9 mouse cellular contexts compared by ENCODE assay signal in the genomic region with DNA sequence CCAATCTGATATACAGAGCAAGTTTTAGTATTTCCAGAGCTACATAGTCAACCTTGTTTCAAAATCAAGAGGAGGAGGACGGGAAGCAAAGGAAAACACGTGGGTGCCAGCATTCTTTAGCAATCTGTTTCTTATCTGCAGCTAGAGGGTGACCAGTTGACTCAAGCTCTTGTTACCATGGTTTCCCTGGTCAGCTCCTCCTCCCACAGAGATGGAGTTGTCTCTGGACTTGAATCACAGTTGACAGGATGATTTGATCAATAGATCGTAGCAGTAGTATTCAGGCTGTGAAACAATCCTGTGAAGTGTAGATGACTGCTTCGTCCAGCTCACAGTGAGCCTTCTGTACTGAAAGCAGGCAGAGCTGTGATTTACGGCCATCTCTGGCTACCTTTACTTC. TPM values are rescaled to one million over a fixed set of nuclear protein-coding genes. Genes with fewer than 3 reads are reported as not detected.
A peak's percentile ranks its signal among the peaks of the same experiment; 100 is the strongest.
DNase-seq lines count a peak whose midpoint lies in the region; ATAC-seq and TF ChIP-seq lines count a peak whose summit lies in the region.
"Had no signal": no experiment of that assay in that cellular context is flagged by ENCODE, and none has a peak within 500 bp of the region (broad histone marks: within the 10 kb centered on the region; RNA-seq: fewer than 3 reads in every experiment).

No protein-coding gene starts in this region.

- no peaks in the 10 kb centered on the region for H3K9me3 ChIP-seq in liver, embryonic 14.5 days (ENCODE audit: control insufficient read depth, low read length)

- TF ChIP-seq CTCF in liver, embryonic 14.5 days (IDR thresholded peaks at IDR 0.05; ENCODE audit: low read depth), result no peak

- peak overlapping the region; percentile 6; the same call in 1 of the 2 replicates for H3K4me2 ChIP-seq in liver, embryonic 14.5 days (ENCODE audit: low read depth)

- no peak overlapping the region for H3K4me3 ChIP-seq in liver, embryonic 14.5 days (ENCODE audit: insufficient read depth in 1 of 2, low read depth in 2 of 2, low read length in 2 of 2)

- no peaks in the 10 kb centered on the region for H3K27me3 ChIP-seq in liver, embryonic 14.5 days (ENCODE audit: control insufficient read depth, insufficient read depth, low read length)

- no peak overlapping the region for H3K9ac ChIP-seq in liver, embryonic 14.5 days (replicated peaks)

- DNase-seq in heart, adult 11 months, result peak; percentile 90
- DNase-seq in heart, postnatal 36 days, result no peak
- peak; percentile 37 for DNase-seq in MN1 (ENCODE audit: low spot score)
- peak; percentile 75 for DNase-seq in gonadal fat pad, adult 2 months (ENCODE audit: low read depth)
- DNase-seq in liver, embryonic 14.5 days (ENCODE audit: low read depth in 3 of 3, low spot score in 3 of 3), result peak in 2 of 3 experiments; percentile 33 to 37
- DNase-seq in natural killer cell, adult 2 months (ENCODE audit: low spot score in 2 of 2), result no peak
- DNase-seq in cerebellum, adult 11 months, result no peak
- no peak for DNase-seq in left cerebral cortex, adult 11 months (ENCODE audit: low spot score)

- intact Hi-C loops in heart, postnatal 36 days (cut with DNase I), result loop anchor here (2.0 kb wide), 2 partner anchors 33 to 61 kb away; a partner anchor contains a TSS

- H3K4me1 ChIP-seq in liver, embryonic 14.5 days (replicated peaks; ENCODE audit: control insufficient read depth in 2 of 2, insufficient read depth in 2 of 2, low read length in 1 of 2), result peaks cover 23% of the 10 kb centered on the region in 2 experiments

- ATAC-seq in liver, embryonic 14.5 days (ENCODE audit: insufficient read depth), result no peak

- WGBS in liver, embryonic 14.5 days (ENCODE audit: insufficient replicate concordance), result 24% methylated on average over 5 of the region's 5 CpGs

- H3K27ac ChIP-seq in liver, embryonic 14.5 days, result no peak overlapping the region

- H3K36me3 ChIP-seq in liver, embryonic 14.5 days (replicated peaks; ENCODE audit: control insufficient read depth, insufficient read depth, low read depth), result no peaks in the 10 kb centered on the region

- TF ChIP-seq EP300 in liver, embryonic 14.5 days (IDR thresholded peaks at IDR 0.05; ENCODE audit: low read depth), result no peak

RNA-seq across cellular contexts. Expression of a gene that starts 20.0 kb away (rescaled TPM):
- 1 to 10 TPM; 4.4 to 4.6 TPM for total RNA-seq in heart, postnatal 36 days (2021)
- 4.2 and 4.9 TPM in 2 replicates for polyA plus RNA-seq in gonadal fat pad, adult 2 months (2012; rRNA removed)
- 0.53 and 0.80 TPM in 2 replicates for polyA plus RNA-seq in liver, embryonic 14.5 days (2012; rRNA removed)
- polyA plus RNA-seq in liver, embryonic 14.5 days (2014; fragmentation: Nextera tagmentation; extraction: Ambion mirVana), result 0.70 and 1.7 TPM in 2 replicates

RNA-seq across cellular contexts. Expression of a gene that starts 20.3 kb away (rescaled TPM):
- 10 to 100 TPM; 16.3 to 21.0 TPM for total RNA-seq in heart, postnatal 36 days (2021)
- 21.3 and 27.6 TPM in 2 replicates for polyA plus RNA-seq in gonadal fat pad, adult 2 months (2012; rRNA removed)
- polyA plus RNA-seq in liver, embryonic 14.5 days (2012; rRNA removed), result 3.7 and 4.3 TPM in 2 replicates
- polyA plus RNA-seq in liver, embryonic 14.5 days (2014; fragmentation: Nextera tagmentation; extraction: Ambion mirVana), result 2.6 and 3.1 TPM in 2 replicates
- total RNA-seq: common myeloid progenitor, adult 5-6 weeks had no signal

RNA-seq across cellular contexts. Expression of a gene that starts 30.3 kb away (rescaled TPM):
- total RNA-seq in heart, postnatal 36 days (2021), result 1 to 10 TPM; 1.4 to 2.4 TPM
- 4.6 and 4.7 TPM in 2 replicates for polyA plus RNA-seq in gonadal fat pad, adult 2 months (2012; rRNA removed)
- polyA plus RNA-seq in liver, embryonic 14.5 days (2012; rRNA removed), result 0.21 and 0.26 TPM in 2 replicates
- 0.20 TPM in 1 of 2 replicates, not detected in the other for polyA plus RNA-seq in liver, embryonic 14.5 days (2014; fragmentation: Nextera tagmentation; extraction: Ambion mirVana)

RNA-seq across cellular contexts. Expression of a gene that starts 34.0 kb away (rescaled TPM):
- 10 to 100 TPM; 30.4 to 31.8 TPM for total RNA-seq in heart, postnatal 36 days (2021)
- 58.7 and 72.4 TPM in 2 replicates for polyA plus RNA-seq in gonadal fat pad, adult 2 months (2012; rRNA removed)
- polyA plus RNA-seq in liver, embryonic 14.5 days (2012; rRNA removed), result 37.0 and 45.8 TPM in 2 replicates
- 21.0 and 24.5 TPM in 2 replicates for polyA plus RNA-seq in liver, embryonic 14.5 days (2014; fragmentation: Nextera tagmentation; extraction: Ambion mirVana)

RNA-seq across cellular contexts. Expression of a gene that starts 42.5 kb away (rescaled TPM):
- total RNA-seq in heart, postnatal 36 days (2021), result 10 to 100 TPM; 30.1 to 35.4 TPM
- 18.5 and 48.2 TPM in 2 replicates for polyA plus RNA-seq in gonadal fat pad, adult 2 months (2012; rRNA removed)
- polyA plus RNA-seq in liver, embryonic 14.5 days (2012; rRNA removed), result 14.3 and 16.0 TPM in 2 replicates
- 19.5 and 22.4 TPM in 2 replicates for polyA plus RNA-seq in liver, embryonic 14.5 days (2014; fragmentation: Nextera tagmentation; extraction: Ambion mirVana)

Comparison
In these comparisons a context has a peak if more than half of its experiments do, and no peak if none do; other contexts are left out.
1. DNase-seq: peak in heart, adult 11 months (single experiment), MN1 (single experiment), gonadal fat pad, adult 2 months (single experiment) and liver, embryonic 14.5 days (2 of 3); none in heart, postnatal 36 days (0 of 2), natural killer cell, adult 2 months (0 of 2), cerebellum, adult 11 months (single experiment) and left cerebral cortex, adult 11 months (single experiment).